Mouse (Mus musculus): ENCODE measurements around the gene Bdkrb2.

GRCm38 (mm10) chr12:105571867-105572266 lies 8.8 kb downstream of the Bdkrb2 start:
- no peak for TF ChIP-seq POLR2A (IDR thresholded peaks at IDR 0.05; ENCODE audit: borderline replicate concordance, low read depth, low read length)
- TF ChIP-seq CTCF (IDR thresholded peaks at IDR 0.05; ENCODE audit: low read depth, low read length): no peak
